Mouse (Mus musculus) liver, postnatal 0 days (tissue): ENCODE measurements around the gene Ush1c. TPM values are rescaled to one million over a fixed set of nuclear protein-coding genes. Genes with fewer than 3 reads are reported as not detected.

Experiments
- ATAC-seq: fragments of 200-750 bp; cut with Nextera tagmentation; 2 replicates; pipeline ENCODE4 v1.8.0; 2017; ENCODE audit warnings: mild to moderate bottlenecking, moderate library complexity
- DNase-seq: peaks from one replicate; pipeline ENCODE4 v3.0.0-alpha.2; 2016
- H3K27ac ChIP-seq: fragments of 300-500 bp; sonication (generic); 2 replicates; pipeline ENCODE4 v1.5.1; 2014; ENCODE audit warnings: antibody characterized with exemption, moderate library complexity, mild to moderate bottlenecking, low read depth
- H3K27me3 ChIP-seq: fragments of 300-500 bp; sonication (generic); 2 replicates; pipeline ENCODE4 v1.6.1; 2014; ENCODE audit warnings: low read length, control low read depth, mixed read lengths; ENCODE audit not compliant: insufficient read depth
- H3K36me3 ChIP-seq: fragments of 300-500 bp; sonication (generic); replicated peaks from 2 replicates; pipeline ENCODE4 v1.6.1; 2014; ENCODE audit warnings: mild to moderate bottlenecking, control low read depth, low read length, moderate library complexity, mixed read lengths; ENCODE audit not compliant: insufficient read depth
- H3K4me1 ChIP-seq: fragments of 300-500 bp; sonication (generic); 2 replicates; pipeline ENCODE4 v1.6.1; 2014; ENCODE audit warnings: antibody characterized with exemption, mild to moderate bottlenecking, control low read depth; ENCODE audit not compliant: insufficient read depth
- H3K4me2 ChIP-seq: fragments of 300-500 bp; sonication (generic); 2 replicates; pipeline ENCODE4 v1.6.1; 2014; ENCODE audit warnings: low read depth, mild to moderate bottlenecking, low read length, moderate library complexity, mixed read lengths
- H3K4me3 ChIP-seq: fragments of 300-500 bp; sonication (generic); 2 replicates; pipeline ENCODE4 v1.5.1; 2014; ENCODE audit warnings: low read depth, low read length
- H3K9ac ChIP-seq: fragments of 300-500 bp; sonication (generic); replicated peaks from 2 replicates; pipeline ENCODE4 v1.6.1; 2014; ENCODE audit warnings: mild to moderate bottlenecking, moderate library complexity
- H3K9me3 ChIP-seq: fragments of 300-500 bp; sonication (generic); 2 replicates; pipeline ENCODE4 v1.6.1; 2016; ENCODE audit warnings: mild to moderate bottlenecking, control low read depth, low read length, mixed read lengths
- CTCF ChIP-seq: sonication (generic); IDR thresholded peaks from 2 replicates; pipeline ENCODE4 v1.5.1; 2016; ENCODE audit warnings: antibody characterized with exemption, low read depth
- EP300 ChIP-seq: IDR thresholded peaks from 2 replicates; pipeline ENCODE4 v1.6.1; 2016; ENCODE audit warnings: antibody characterized with exemption, low read depth, mild to moderate bottlenecking
- WGBS: fragments of 180-500 bp; shearing (Covaris S2); extraction: QIAGEN DNeasy Blood & Tissue Kit; methylation state at CpG from one replicate; pipeline ENCODE4 v1.1.7; 2014; ENCODE audit not compliant: insufficient replicate concordance; 5-methylcytosine and 5-hydroxymethylcytosine counted together
- polyA plus RNA-seq: library from polyadenylated mRNA; unstranded; fragments of >200 nt; fragmentation: Nextera tagmentation; extraction: Ambion mirVana; gene quantifications from 2 replicates; pipeline ENCODE4 v1.2.1, GENCODE M21; 2015

Gene Ush1c
- polyA plus RNA-seq, 1 experiment from 2014 or later, result 0.08 TPM

DNA sequence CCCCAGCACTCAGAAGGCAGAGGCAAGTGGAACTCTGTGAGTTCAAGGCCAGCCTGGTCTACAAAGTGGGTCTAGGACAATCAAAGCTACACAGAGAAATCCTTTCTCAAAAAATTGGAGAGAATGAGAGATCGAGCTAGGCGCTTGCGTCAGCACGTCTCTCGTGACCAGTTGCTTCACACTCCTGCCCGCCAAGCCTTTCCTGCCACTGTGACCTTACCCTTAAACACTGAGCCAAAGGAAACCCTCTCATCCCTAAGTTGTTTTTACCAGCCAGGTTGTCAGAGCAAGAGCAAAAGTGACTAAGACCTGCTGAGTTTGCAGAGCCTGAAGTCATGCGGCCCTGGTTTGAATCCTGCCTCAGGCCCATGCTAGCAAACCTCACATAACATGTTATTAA lies 70.4 kb downstream of the Ush1c start:
- no peaks in the 10 kb centered on the region for H3K9me3 ChIP-seq
- no peaks in the 10 kb centered on the region for H3K27me3 ChIP-seq
- DNase-seq (no peak), ATAC-seq (no peak)
- H3K27ac ChIP-seq, result peak overlapping the region; percentile 16; the same call in 1 of the 2 replicates
- H3K9ac ChIP-seq, result no peak overlapping the region
- H3K4me2 ChIP-seq, result no peak overlapping the region
- no peak for TF ChIP-seq EP300
- no peak for TF ChIP-seq CTCF
- no peaks in the 10 kb centered on the region for H3K36me3 ChIP-seq
- 84% methylated on average over 7 of the region's 7 CpGs for WGBS
- H3K4me1 ChIP-seq, result no peaks in the 10 kb centered on the region
- H3K4me3 ChIP-seq, result no peak overlapping the region

DNA sequence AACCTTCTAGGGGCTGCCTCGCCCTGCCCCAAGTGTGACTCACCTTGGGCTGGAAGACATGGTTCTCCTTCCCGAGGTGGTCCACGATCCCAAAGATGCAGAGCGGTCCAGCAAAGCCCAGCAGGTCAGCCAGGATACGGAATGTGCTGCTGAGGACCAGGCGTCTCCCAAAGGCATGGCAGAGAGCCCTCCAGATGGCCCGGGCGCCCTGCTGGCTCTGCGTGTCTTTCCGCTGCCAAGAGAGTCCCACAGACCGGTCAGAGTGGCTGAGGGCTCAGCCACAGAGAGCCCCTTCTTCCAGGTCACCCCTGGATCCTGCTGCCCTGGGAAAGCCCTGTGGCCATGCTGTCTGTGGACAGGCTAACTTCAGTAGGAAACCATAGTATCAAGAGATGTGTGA lies 72.4 kb downstream of the Ush1c start:
- H3K27ac ChIP-seq, result no peak overlapping the region
- WGBS, result 91% methylated on average over 11 of the region's 11 CpGs
- TF ChIP-seq EP300 (no peak), CTCF (no peak)
- H3K4me1 ChIP-seq, result no peaks in the 10 kb centered on the region
- no peaks in the 10 kb centered on the region for H3K36me3 ChIP-seq
- H3K9me3 ChIP-seq, result no peaks in the 10 kb centered on the region
- H3K9ac ChIP-seq, result no peak overlapping the region
- H3K4me3 ChIP-seq, result no peak overlapping the region
- DNase-seq (no peak), ATAC-seq (no peak)
- no peak overlapping the region for H3K4me2 ChIP-seq
- no peaks in the 10 kb centered on the region for H3K27me3 ChIP-seq

GRCm38 (mm10) chr7:46162731-46163130 lies 75.6 kb downstream of the Ush1c start:
- Histone ChIP-seq H3K27me3 (no peaks in the 10 kb centered on the region), H3K9me3 (no peaks in the 10 kb centered on the region), H3K36me3 (no peaks in the 10 kb centered on the region), H3K27ac (no peak overlapping the region), H3K4me1 (no peaks in the 10 kb centered on the region), H3K4me2 (no peak overlapping the region), H3K4me3 (no peak overlapping the region), H3K9ac (no peak overlapping the region)
- TF ChIP-seq EP300, result no peak
- TF ChIP-seq CTCF, result no peak
- no peak for DNase-seq
- no peak for ATAC-seq
- WGBS, result 60% methylated on average over 5 of the region's 5 CpGs

GRCm38 (mm10) chr7:46162132-46162727 lies 76.1 kb downstream of the Ush1c start:
- H3K4me1 ChIP-seq, result no peaks in the 10 kb centered on the region
- no peak for DNase-seq
- no peak for ATAC-seq
- H3K27me3 ChIP-seq, result no peaks in the 10 kb centered on the region
- no peak overlapping the region for H3K27ac ChIP-seq
- no peaks in the 10 kb centered on the region for H3K9me3 ChIP-seq
- no peaks in the 10 kb centered on the region for H3K36me3 ChIP-seq
- no peak overlapping the region for H3K4me2 ChIP-seq
- WGBS, result 67% methylated on average over 11 of the region's 11 CpGs
- TF ChIP-seq EP300, result no peak
- TF ChIP-seq CTCF, result no peak
- H3K9ac ChIP-seq, result no peak overlapping the region
- H3K4me3 ChIP-seq, result no peak overlapping the region

- Histone ChIP-seq H3K4me3 (no peak overlapping the region), H3K9me3 (no peaks in the 10 kb centered on the region), H3K27me3 (no peaks in the 10 kb centered on the region), H3K27ac (no peak overlapping the region), H3K9ac (no peak overlapping the region), H3K36me3 (no peaks in the 10 kb centered on the region), H3K4me2 (no peak overlapping the region), H3K4me1 (no peaks in the 10 kb centered on the region)
- no peak for DNase-seq
- 37% methylated on average over 3 of the region's 3 CpGs for WGBS
- no peak for ATAC-seq
- TF ChIP-seq EP300, result no peak
Observed at GRCm38 (mm10) chr7:46161615-46162014, 76.7 kb downstream of the Ush1c start.

- H3K36me3 ChIP-seq, result no peaks in the 10 kb centered on the region
- ATAC-seq, result no peak
- no peak overlapping the region for H3K9ac ChIP-seq
- no peak for TF ChIP-seq CTCF
- H3K27ac ChIP-seq, result no peak overlapping the region
- 0 out of 2 replicates have a peak, but pooled peaks cover 3% of the 10 kb centered on the region for H3K27me3 ChIP-seq
- H3K9me3 ChIP-seq, result no peaks in the 10 kb centered on the region
- H3K4me2 ChIP-seq, result no peak overlapping the region
- 59% methylated on average over 7 of the region's 7 CpGs for WGBS
- DNase-seq, result no peak
- no peaks in the 10 kb centered on the region for H3K4me1 ChIP-seq
- H3K4me3 ChIP-seq, result no peak overlapping the region
Observed at GRCm38 (mm10) chr7:46157746-46158145, 80.6 kb downstream of the Ush1c start.
